Mouse (Mus musculus): ENCODE data around the gene Oas1g.
"Not testable (repeated sequence)": the region's sequence is repeated elsewhere in the genome, so short reads cannot be mapped to it uniquely, and the experiment has no call there.

The Oas1g gene

GRCm38 (mm10) chr5:120890991-120891390 lies 3.6 kb upstream of the Oas1g start:
- no peak for DNase-seq (ENCODE audit: low spot score in 2 of 2)

- no peak for DNase-seq (ENCODE audit: low spot score in 2 of 2)
Measured at GRCm38 (mm10) chr5:120890026-120890425, 2.6 kb upstream of the Oas1g start.

- DNase-seq (ENCODE audit: low spot score in 2 of 2), result not testable (repeated sequence)
Measured at GRCm38 (mm10) chr5:120888294-120888815, 942 bp upstream of the Oas1g start.

- DNase-seq (ENCODE audit: low spot score in 2 of 2), result no peak
Measured at GRCm38 (mm10) chr5:120887831-120888230, 418 bp upstream of the Oas1g start.

GRCm38 (mm10) chr5:120881681-120882080 lies 5.7 kb downstream of the Oas1g start:
- DNase-seq (ENCODE audit: low spot score in 2 of 2), result not testable (repeated sequence)

GRCm38 (mm10) chr5:120878803-120879202 lies 8.6 kb downstream of the Oas1g start:
- DNase-seq (ENCODE audit: low spot score in 2 of 2), result not testable (repeated sequence)

- not testable (repeated sequence) for DNase-seq (ENCODE audit: low spot score in 2 of 2)
Measured at GRCm38 (mm10) chr5:120877407-120877806, 10.0 kb downstream of the Oas1g start.

- not testable (repeated sequence) for DNase-seq (ENCODE audit: low spot score in 2 of 2)
Measured at GRCm38 (mm10) chr5:120876839-120877238, 10.6 kb downstream of the Oas1g start.

- DNase-seq (ENCODE audit: low spot score in 2 of 2), result no peak
Measured at GRCm38 (mm10) chr5:120871469-120871868, 15.9 kb downstream of the Oas1g start.

GRCm38 (mm10) chr5:120870782-120871181 lies 16.6 kb downstream of the Oas1g start:
- DNase-seq (ENCODE audit: low spot score in 2 of 2), result no peak

- no peak for DNase-seq (ENCODE audit: low spot score in 2 of 2)
Measured at GRCm38 (mm10) chr5:120870081-120870480, 17.3 kb downstream of the Oas1g start.

- no peak for DNase-seq (ENCODE audit: low spot score in 2 of 2)
Measured at GRCm38 (mm10) chr5:120869436-120870015, 17.9 kb downstream of the Oas1g start.

- DNase-seq (ENCODE audit: low spot score in 2 of 2), result no peak
Measured at GRCm38 (mm10) chr5:120865336-120865860, 22.0 kb downstream of the Oas1g start.

- DNase-seq (ENCODE audit: low spot score in 2 of 2), result no peak
Measured at GRCm38 (mm10) chr5:120861121-120861520, 26.3 kb downstream of the Oas1g start, which contains the start of gene Oas1h. Gene Oas1h, plus strand, starts transcription at chr5:120861421.

GRCm38 (mm10) chr5:120859241-120859640 lies 28.2 kb downstream of the Oas1g start:
- DNase-seq (ENCODE audit: low spot score in 2 of 2), result no peak

GRCm38 (mm10) chr5:120849601-120850136 lies 37.7 kb downstream of the Oas1g start:
- peak in 1 of 2 experiments; percentile 11 for DNase-seq (ENCODE audit: low spot score in 2 of 2)

- no peak for DNase-seq (ENCODE audit: low spot score in 2 of 2)
Measured at GRCm38 (mm10) chr5:120847067-120847466, 40.3 kb downstream of the Oas1g start, which contains the start of gene Oas1f. Gene Oas1f, plus strand, starts transcription at chr5:120847367.

- DNase-seq (ENCODE audit: low spot score in 2 of 2), result no peak
Measured at GRCm38 (mm10) chr5:120844713-120845112, 42.7 kb downstream of the Oas1g start.

- DNase-seq (ENCODE audit: low spot score in 2 of 2), result peak in 1 of 2 experiments; percentile 27
Measured at GRCm38 (mm10) chr5:120836731-120837585, 50.5 kb downstream of the Oas1g start.

GRCm38 (mm10) chr5:120833335-120834280 lies 53.8 kb downstream of the Oas1g start:
- DNase-seq (ENCODE audit: low spot score in 2 of 2), result no peak

GRCm38 (mm10) chr5:120831031-120831430 lies 56.4 kb downstream of the Oas1g start:
- no peak for DNase-seq (ENCODE audit: low spot score in 2 of 2)

All from frontal cortex, postnatal 10 days (tissue).